Mouse (Mus musculus) ES-CJ7 (cell line): ENCODE data around the gene Baz1b.
A peak's percentile ranks its signal among the peaks of the same experiment; 100 is the strongest.
"Not testable (repeated sequence)": the region's sequence is repeated elsewhere in the genome, so short reads cannot be mapped to it uniquely, and the experiment has no call there.

Source experiments
- DNase-seq: peaks from one replicate; pipeline ENCODE4 v3.0.0; 2011; ENCODE audit warnings: low read depth, low spot score

The Baz1b gene

DNA sequence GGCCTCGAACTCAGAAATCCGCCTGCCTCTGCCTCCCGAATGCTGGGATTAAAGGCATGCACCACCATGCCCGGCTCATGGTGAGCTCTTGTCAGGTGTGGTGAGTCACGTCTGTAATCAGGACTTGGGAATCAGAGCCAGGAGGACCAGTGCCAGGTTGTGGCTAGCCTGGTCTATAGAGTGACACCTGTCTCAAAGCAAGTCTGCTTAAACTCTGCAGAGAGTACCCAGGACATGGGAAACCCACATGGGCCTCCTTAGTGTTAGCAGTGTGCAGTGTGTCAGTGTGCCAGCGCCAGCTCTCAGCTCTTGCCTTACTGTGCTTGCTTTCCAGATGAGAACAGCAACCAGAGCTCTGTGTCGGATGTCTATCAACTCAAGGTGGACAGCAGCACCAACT is 7.4 kb upstream of the Baz1b start:
- DNase-seq, result no peak

DNA sequence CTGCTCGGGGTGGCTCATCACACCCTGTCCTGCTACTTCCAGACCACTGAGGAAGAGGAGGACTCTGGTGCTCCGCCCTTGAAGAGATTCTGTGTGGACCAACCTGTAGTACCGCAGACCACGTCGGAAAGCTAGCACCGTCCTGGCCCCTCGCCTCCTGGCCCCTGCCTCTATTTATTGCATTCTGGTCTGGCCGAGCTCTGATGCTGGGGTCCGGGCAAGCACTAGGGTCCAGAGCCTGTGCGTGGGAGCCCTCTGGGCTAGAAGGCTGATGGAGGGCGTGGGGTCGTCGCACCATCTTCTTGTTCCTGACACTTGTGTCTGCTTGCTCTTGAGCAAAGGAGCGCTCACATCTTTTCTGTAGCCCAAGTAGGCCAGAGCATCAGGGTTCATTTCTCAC is 6.3 kb upstream of the Baz1b start:
- DNase-seq, result no peak

DNA sequence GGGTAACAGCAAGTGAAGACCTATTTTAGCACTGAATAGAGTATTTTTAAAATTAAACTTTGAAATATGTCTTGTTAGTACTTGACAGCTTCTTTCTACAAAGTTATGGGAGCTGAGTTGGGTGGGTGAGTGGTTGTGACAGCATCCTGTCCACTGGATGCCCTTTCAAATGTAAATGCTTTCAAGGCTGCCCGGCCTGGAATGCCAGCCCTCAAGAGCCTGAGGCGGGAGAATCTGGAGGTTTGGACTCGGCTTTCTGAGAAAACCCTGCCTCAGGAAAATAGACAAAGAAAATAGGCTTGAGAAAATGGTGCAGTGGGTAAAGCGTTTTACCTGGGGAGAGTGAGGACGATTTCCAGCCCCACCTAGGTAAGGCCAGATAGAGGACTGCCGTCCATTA is 5.3 kb upstream of the Baz1b start:
- DNase-seq, result no peak

DNA sequence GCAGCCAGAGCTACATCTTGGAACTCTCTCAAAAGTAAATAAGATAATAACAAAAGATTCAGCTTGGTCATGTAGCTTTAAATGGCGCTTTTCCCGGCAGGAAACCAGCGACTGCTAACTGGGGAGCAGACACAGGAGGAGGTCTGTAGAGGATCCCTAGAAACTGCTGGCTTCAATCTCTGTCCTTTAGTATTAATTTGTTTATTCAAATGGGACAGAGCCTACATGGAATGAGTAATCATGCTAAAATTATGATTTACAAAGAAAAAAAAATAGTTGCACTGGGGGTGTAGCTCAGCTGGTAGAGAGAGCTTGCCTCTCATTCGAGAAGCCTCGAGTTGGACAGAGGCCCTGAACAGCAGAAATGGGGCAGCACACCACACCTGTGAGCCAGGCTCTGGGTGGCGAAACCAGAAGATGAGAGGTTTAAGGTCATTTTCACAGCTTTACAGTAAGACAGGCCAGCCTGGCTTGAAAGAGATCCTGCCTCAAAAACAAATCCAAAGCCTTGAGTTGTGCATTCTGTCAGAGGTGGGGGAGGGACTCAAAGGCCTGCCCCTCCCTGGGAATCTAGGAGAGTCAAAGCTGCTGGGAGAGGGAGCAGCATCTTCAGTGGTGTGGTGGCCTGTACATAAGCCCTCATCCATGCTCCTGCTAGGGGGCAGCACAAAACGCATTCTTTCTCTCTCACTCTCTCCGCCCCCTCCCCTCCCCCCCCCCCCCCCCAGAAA is 3.8 kb upstream of the Baz1b start:
- peak; percentile 88 for DNase-seq

DNA sequence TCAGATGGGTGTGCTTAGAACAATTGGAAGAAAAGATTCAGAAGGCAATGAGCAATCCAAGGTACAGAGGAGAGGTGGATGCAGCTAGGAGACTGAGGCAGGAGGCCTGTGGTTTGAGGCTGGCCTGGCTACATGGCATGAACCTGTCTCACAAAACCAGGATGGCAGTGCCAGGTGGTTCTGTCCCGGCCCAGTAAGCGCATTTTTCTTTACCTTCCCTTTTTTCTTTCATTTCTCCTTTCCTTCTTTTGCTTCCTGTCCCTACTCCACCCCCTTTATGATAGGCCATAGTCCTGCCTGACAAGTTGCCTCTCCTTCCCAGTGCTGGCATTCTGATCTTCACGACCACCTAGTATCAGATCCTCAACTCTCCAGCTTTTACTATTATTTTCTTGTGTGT is 2.0 kb upstream of the Baz1b start:
- DNase-seq, result no peak

DNA sequence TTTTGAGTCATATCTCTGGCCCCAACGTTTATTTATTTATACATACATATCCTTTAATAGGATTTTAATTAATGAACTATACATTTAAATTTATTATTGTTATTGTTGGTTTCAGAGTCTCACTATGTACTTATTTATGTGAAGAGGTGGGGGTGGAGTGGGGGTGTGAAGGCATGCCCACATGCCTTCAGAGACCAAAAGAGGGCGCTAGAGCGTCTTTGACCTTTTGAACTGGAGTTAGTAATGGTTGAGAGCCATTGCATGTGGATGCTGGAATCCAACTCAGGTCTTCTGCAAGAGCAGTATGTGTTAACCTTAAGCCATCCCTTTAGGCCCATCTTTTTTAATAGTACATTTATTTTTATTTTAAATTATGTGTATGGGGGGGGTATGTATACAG is 1.5 kb upstream of the Baz1b start:
- peak; percentile 82 for DNase-seq

DNA sequence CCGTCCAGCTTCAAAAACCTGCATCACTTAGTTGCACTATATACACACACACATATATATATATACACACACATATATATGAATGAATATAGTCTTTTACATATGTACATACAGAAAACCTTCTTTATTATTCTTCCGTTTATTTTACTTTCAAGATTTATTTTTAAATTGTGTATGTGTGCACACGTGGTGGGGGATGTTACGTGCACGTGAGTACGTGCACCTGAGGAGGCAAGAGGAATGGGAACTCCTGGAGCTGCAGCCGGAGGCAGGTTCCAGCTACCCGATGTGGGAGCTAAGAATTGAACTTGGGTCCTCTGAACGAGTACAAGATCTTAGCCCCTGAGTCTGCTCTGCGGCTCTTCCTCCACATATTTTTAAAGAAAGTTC is 838 bp upstream of the Baz1b start:
- DNase-seq, result no peak

DNA sequence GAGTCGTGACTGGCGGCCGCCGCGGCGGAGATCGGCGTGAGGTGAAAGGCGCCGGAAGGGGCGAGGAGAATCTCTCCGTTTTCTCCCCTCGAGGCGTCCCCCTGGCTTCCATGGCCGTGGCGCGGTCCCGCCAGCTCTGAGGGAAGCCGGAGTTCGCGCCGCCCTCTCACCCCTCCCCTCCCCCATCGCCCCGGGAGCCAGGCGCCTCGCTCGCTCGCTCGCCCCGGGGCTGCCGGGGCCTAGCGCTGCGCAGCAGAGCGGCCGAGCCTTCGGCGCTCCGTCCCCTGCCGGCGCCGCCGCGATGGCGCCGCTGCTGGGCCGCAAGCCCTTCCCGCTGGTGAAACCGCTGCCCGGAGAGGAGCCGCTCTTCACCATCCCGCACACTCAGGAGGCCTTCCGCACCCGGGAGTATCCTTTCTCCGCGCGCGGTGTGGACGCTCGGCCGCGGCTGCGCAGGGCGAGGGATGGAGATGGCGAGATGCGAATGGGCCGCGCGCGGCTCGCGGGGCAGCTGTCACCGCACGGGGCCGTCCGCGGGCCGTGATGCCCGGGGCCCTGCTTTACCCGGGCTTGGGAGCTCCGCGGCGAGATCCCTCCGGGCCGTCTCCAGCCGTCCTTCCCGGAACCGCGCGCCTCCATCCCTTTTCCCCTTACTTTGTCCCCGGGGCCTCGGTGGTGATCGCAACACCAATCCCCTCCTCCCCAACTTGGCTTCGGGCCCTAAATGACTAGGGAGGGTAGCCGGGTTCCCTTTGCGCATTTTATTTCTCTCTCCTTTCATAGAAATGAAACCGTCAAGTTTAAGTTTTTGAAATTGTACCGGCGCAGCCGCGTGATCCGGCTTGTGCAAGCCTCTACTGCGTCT is 517 bp downstream of the Baz1b start:
- DNase-seq, result no peak

DNA sequence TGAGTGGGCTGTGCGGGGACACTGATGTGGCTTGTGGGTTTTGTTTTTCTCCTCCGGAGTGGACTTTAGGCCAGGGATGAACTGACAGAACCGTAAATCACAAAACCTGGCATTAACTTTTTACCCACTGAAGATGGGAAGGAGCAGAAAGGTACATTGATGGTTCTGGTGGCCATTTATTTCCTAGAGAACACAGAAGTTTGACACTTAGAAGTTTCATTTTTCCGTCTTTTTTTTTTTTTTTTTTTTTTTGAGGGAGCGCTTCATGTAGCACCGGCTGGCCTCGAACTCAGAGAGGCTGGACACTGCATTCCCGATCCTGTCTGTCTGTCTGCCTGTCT is 1.1 kb downstream of the Baz1b start:
- DNase-seq, result no peak

DNA sequence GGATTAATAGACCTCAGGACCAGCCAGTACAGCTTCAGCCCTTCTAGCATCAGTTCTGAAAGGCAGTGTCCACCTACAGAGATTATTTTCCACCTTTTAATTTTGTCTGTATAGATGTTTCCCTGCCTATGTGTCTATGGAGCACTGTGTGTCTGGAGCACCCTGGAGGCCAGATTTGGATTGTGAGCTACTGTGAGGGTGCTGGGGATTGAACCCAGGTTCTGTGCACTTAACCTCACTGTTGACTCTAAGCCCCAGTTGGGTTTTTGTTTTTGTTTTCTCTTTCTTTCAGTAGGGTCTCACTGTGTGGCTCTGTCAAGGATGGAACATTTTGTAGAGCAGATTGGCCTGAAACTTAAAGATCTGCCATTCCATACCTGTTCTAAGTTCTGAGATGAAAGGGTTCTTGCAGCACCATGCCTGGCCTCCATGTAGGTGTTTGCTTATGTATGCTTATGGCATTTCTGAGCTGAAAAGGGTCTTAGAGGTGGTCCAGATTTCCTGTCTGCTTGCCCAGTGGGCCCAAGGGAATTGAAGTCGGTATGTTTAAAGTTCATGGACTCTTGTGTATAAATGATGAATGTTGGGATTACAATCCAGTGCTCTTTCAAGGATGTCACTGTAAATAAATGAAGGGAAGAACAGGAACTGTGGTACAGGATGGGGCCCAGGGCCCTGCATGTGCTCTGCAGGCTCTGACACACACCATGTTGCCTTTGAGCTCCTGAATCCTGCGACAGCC is 2.4 kb downstream of the Baz1b start:
- no peak for DNase-seq

DNA sequence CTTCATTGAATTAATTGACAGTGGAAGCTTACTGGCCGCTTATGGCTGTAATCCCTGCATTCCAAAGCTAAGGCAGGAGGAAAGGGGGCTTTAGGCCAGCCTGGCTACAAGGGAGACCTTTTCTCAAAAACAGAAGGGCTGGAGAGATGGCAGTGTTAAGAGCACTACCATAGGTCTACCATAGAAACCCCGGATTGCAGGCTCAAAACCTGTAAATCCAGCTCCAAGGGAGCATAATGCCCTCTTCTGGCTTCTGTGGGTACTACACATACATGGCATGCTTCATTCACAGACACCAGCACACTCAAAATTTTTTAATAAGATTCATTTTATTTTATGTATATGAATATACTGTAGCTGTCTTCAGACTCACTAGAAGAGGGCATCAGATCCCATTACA is 4.6 kb downstream of the Baz1b start:
- peak; percentile 82 for DNase-seq

DNA sequence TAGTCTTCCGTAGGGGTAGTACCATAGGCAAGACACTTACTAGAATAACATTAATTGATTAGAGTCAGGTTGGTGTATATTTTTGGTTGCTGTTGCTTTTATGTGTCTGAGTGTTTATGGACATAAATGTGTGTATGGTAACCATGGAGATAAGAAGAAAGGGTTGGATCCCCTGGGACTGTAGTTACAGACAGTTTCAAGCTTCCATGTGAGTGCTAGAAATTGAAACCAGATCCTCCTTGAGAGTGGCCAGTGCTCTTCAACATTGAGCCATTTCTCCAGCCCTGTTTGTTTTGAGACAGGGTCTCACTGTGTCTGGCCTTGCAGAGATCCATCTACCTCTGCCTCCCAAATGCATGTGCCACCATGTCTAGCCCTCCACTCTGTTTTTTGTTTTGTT is 5.4 kb downstream of the Baz1b start:
- no peak for DNase-seq

DNA sequence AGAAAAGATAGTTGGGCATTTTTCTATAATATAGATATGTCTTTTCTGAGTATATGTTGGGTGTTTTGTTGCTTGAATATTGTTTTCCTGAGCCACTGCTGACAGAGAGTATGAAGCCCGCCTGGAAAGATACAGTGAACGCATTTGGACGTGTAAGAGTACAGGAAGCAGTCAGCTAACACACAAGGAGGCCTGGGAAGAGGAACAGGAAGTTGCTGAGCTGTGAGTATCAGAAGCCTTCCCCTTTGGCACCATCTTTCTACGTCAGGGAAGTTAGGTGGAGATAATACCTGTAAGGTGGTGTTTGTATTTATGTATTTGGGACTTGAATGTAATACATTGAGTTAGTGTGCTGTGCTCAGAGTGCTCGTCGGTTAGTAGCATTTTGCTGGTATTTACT is 9.3 kb downstream of the Baz1b start:
- no peak for DNase-seq

DNA sequence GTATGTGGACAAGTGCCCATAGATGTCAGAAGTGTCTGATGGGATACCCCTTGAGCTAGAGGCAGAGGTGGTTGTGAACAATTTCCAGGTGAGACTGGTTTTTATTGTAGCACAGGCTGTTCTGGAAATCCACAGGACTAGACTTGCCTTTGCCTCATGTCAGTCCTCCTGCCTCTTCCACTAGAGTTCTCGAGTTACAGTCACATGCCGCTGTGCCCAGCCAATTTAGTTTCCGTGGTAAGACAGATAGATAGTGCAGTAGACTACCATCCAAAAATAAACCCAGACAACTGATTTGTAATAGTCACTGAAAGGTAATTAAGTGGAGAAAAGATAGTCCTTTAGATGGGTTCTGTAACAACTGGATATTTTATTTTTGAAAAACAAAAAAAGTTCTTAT is 15.7 kb downstream of the Baz1b start:
- DNase-seq, result no peak

DNA sequence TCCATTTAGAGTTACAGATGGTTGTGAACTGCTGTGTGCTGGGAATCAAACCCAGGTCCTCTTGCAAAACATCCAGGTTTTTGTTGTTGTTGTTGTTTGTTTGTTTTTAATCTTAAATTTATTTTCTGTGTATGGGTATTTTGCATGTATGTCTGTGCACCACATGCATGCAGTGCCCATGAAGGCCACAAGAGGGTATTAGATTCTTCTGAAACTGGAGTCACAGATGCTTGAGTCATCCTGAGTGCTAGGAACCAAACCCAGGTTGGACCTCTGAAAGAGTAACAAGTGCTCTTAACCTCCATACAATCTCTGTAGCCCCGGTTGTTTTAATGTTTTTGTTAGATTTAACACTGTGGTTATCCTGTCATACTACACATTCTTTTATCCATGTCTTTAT is 21.1 kb downstream of the Baz1b start:
- peak; percentile 59 for DNase-seq

DNA sequence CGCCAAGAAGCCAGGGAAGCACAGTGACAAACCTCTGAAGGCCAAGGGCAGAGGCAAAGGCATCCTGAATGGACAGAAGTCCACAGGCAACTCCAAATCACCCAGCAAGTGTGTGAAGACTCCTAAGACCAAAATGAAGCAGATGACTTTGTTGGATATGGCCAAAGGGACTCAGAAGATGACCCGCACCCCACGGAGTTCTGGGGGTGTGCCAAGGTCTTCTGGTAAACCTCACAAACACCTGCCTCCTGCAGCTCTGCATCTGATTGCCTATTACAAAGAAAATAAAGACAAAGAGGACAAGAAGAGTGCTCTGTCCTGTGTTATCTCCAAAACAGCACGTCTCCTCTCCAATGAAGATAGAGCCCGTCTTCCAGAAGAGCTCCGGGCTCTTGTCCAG is 29.8 kb downstream of the Baz1b start:
- DNase-seq, result no peak

DNA sequence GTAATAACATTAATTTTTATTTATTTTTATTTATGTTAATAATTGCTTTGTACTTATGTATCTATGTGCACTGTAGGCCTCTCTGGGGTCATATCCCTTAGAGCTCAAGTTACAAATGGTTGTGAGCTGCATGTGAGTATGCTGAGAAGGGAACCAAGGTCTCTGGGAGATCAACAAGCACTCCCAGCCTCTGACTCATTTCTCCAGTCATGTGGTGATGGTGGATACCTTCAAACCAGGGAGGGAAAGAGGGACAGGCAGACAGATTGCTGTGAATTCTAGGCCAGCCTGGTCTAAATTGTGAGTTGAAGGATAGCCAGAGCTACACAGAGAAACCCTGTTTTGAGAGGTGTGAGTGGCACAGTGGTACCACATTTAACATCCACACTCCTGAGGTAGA is 33.9 kb downstream of the Baz1b start:
- DNase-seq, result no peak

DNA sequence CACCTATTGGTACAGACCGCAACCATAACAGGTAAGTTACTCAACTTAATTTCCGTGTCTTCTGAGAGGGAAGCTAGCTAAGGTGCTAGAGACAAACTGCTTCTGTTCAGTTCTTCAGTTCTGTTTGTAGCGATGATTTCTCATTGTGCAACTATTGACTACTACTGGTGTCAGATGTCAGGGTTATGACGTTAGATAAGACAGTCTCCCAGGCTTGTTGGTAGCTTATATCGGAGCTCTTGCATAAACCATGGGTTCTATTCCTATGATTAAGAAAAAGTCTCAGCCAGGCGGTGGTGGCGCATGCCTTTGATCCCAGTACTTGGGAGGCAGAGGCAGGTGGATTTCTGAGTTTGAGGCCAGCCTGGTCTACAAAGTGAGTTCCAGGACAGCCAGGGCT is 35.0 kb downstream of the Baz1b start:
- no peak for DNase-seq

DNA sequence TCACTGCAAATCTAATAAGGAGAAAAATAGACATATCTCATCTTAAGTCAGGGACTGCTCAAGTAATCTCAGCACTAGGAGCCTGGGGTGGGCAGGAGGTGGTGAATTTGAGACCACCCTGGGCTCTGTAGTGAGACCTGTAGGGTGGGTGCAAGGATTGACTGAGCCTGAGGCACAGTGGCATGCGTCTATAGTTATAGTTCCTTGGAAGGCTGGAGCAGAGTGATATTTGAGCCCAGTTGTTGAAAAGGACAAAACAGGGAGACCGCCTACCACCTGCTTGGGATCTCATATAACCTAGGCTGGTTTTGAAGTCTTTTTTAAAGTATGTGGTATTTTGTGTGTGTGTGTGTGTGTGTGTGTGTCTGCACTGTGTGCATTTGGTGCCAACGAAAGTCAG is 37.1 kb downstream of the Baz1b start:
- DNase-seq, result no peak

DNA sequence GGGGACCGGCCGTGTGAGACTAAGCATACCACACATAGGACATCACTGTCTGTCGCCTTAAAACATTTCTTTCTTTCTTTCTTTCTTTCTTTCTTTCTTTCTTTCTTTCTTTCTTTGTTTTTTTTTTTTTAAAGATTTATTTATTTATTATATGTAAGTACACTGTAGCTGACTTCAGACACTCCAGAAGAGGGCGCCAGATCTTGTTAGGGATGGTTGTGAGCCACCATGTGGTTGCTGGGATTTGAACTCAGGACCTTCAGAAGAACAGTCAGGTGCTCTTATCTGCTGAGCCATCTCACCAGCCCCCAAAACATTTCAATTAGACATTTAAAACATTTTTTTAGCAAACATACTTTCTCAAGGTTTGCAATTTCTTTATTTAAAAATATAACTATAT is 38.8 kb downstream of the Baz1b start:
- DNase-seq, result not testable (repeated sequence)

DNA sequence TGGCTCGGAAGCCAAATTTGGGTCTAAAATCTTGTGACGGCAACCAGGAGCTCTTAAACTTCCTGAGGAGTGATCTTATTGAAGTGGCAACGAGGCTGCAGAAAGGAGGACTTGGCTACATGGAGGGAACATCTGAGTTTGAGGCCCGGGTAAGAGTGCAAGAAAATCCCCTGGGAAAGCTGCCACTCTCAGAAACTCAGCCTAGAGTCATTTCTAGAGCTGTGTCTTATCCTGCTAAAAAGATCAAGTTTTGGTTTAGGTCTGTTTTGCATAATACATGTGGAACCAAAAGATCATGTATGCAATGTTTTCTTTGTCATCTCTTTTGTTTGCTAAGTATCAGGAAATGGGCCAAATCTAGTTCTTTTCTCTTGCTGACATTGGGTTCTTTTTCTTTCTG is 43.1 kb downstream of the Baz1b start:
- DNase-seq, result no peak

DNA sequence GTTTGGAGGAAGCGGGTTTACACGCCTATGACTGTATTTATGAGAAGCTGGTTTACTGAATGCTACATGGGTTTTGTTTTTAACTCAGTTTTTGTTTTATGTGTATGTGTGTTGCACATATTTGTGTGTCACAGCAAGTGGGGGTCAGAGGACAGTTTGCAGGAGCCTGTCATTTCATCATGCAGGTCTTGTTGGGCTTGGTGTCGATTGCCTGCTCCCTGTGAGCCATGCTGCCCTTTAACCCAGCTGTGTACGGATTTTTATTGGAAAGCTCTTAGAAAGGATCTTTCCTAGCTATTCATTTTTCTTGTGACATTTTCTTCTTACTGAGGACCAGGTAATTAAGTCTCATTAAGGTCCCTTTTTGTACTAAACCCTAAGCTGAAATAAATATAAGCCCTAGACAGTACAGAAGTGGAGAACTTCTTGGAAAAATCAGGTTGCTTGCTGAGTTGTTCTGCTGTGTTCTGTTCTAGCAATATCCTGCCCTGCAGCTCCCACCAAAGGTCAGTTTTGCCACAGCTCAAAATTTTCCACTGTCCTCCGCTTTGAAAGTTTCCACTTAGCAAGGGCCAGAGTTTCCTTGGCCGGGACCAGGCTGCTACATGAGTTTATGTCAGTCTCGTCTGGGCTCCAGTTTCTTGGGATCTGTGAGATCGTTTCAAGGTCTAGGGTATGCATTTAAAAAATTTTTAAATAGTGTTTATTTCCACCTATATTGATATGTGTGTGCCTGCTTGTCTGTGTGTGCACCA is 46.3 kb downstream of the Baz1b start:
- DNase-seq, result no peak
